Mouse (Mus musculus) lung, embryonic 16.5 days (tissue): ENCODE results near the gene Serpine1. TPM values are rescaled to one million over a fixed set of nuclear protein-coding genes. Genes with fewer than 3 reads are reported as not detected.

Experiments
- ATAC-seq: fragments of 200-750 bp; cut with Nextera tagmentation; 2 replicates; pipeline ENCODE4 v1.8.0; 2017; ENCODE audit warnings: low read depth, mild to moderate bottlenecking, moderate library complexity
- H3K27ac ChIP-seq: fragments of 300-500 bp; sonication (generic); 2 replicates; pipeline ENCODE4 v1.5.1; 2014; ENCODE audit warnings: mild to moderate bottlenecking, control low read depth, low read length
- H3K27me3 ChIP-seq: fragments of 300-500 bp; sonication (generic); 2 replicates; pipeline ENCODE4 v1.6.1; 2014; ENCODE audit warnings: low read depth, low read length, mixed read lengths; ENCODE audit not compliant: control insufficient read depth, insufficient read depth
- H3K36me3 ChIP-seq: fragments of 300-500 bp; sonication (generic); 2 replicates; pipeline ENCODE4 v1.6.1; 2014; ENCODE audit warnings: low read length; ENCODE audit not compliant: control insufficient read depth, insufficient read depth
- H3K4me1 ChIP-seq: fragments of 300-500 bp; sonication (generic); replicated peaks from 2 replicates; pipeline ENCODE4 v1.6.1; 2014; ENCODE audit warnings: low read length, mixed read lengths; ENCODE audit not compliant: control insufficient read depth, insufficient read depth
- H3K4me2 ChIP-seq: fragments of 300-500 bp; sonication (generic); 2 replicates; pipeline ENCODE4 v1.6.1; 2014; ENCODE audit warnings: low read depth, low read length, control low read depth
- H3K4me3 ChIP-seq: fragments of 300-500 bp; sonication (generic); 2 replicates; pipeline ENCODE4 v1.5.1; 2014; ENCODE audit warnings: mild to moderate bottlenecking, low read length, control low read depth
- H3K9ac ChIP-seq: fragments of 300-500 bp; sonication (generic); 2 replicates; pipeline ENCODE4 v1.6.1; 2014; ENCODE audit warnings: low read length, control low read depth
- H3K9me3 ChIP-seq: fragments of 300-500 bp; sonication (generic); 2 replicates; pipeline ENCODE4 v1.6.1; 2016; ENCODE audit warnings: low read length; ENCODE audit not compliant: control insufficient read depth
- WGBS: fragments of 180-500 bp; shearing (Covaris S2); extraction: QIAGEN DNeasy Blood & Tissue Kit; methylation state at CpG from one replicate; pipeline ENCODE4 v1.1.7; 2014; 5-methylcytosine and 5-hydroxymethylcytosine counted together
- polyA plus RNA-seq: library from polyadenylated mRNA; unstranded; fragments of >200 nt; fragmentation: Nextera tagmentation; extraction: Ambion mirVana; gene quantifications from 2 replicates; pipeline ENCODE4 v1.2.1, GENCODE M21; 2015

Gene Serpine1
- polyA plus RNA-seq, 1 experiment from 2014 or later = 0.93 TPM

DNA sequence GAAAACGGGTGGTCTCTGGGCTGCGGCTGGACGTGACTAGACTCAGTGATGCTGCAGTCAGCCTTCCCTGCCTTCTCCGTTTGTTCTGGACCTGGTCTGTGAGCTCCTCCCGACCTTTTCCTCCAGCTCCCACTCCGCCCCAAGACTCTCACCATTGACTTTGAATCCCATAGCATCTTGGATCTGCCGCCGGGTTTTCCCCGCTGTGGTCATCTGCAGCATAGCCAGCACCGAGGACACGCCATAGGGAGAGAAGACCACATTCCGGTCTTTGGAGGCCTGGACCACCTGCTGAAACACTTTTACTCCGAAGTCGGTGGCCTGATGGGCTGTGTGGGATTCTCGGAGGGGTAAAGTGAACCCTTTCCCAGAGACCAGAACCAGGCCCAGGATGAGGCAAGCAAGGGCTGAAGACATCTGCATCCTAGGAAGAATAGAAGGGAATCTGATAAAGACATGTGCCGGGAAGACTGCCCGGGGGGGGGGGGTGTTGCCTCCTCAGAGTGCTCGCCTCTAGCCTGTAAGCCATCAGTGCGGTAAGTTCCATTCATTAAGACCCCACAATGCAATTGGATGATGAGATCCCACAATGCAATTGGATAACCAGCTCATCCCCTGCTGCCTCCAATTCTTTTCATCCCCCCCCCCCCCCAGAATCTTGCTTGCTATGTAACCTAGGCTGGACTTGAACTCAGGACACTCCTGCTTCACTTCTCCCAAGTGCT lies 1.0 kb downstream of the Serpine1 start:
- ATAC-seq = no peak
- peaks cover 35% of the 10 kb centered on the region for H3K4me1 ChIP-seq
- H3K4me3 ChIP-seq = no peak overlapping the region; the same call in 1 of the 2 replicates
- H3K36me3 ChIP-seq = no peaks in the 10 kb centered on the region
- H3K27ac ChIP-seq = no peak overlapping the region
- no peak overlapping the region for H3K4me2 ChIP-seq
- WGBS = 86% methylated on average over 19 of the region's 19 CpGs
- H3K9me3 ChIP-seq = no peaks in the 10 kb centered on the region
- peak overlapping the region; percentile 8; the same call in 1 of the 2 replicates for H3K9ac ChIP-seq
- no peaks in the 10 kb centered on the region for H3K27me3 ChIP-seq

DNA sequence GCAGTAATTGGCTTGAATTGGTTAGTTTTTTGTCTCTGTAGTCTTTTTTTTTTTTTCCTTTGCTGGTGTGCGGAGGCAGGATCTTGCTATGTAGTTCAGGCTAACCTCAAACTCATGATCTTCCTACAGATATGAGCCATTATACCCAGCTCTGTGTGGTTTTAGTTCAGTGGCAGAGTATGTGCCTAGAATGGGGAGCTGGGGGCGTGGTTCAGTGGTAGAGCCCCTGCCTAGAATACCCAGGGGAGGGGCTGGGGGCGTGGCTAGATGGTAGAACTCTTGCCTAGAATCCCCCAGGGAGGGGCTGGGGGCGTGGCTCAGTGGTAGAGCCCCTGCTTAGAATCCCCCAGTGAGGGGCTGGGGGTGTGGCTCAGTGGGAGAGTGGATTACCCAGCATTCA lies 3.4 kb downstream of the Serpine1 start:
- 67% methylated on average over 4 of the region's 4 CpGs for WGBS
- no peaks in the 10 kb centered on the region for H3K36me3 ChIP-seq

DNA sequence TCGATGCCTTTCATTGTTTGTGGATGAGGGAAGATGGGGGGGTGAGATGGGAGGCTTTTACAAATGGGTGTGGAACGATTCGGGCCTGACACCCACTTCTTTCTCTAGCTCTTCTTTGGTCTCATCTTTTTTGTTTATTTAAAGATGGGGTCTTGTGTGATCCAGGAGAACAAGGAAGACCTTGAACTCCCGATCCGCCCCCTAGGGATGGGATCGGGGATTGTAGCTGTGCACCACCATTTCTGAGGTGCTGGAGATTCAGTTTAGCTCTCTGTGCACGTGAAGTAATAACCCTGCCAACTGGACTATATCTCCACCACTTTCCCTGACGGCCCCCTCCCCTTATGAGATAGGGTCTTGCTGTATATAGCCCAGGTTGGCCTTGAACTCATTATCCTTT lies 6.1 kb downstream of the Serpine1 start:
- 71% methylated on average over 8 of the region's 8 CpGs for WGBS
- ATAC-seq = no peak
- no peak overlapping the region for H3K27ac ChIP-seq

More for the DNA sequence above, 3.4 kb downstream of the Serpine1 start:
- peaks cover 18% of the 10 kb centered on the region for H3K4me1 ChIP-seq
- no peak overlapping the region for H3K9ac ChIP-seq
- no peaks in the 10 kb centered on the region for H3K9me3 ChIP-seq
- H3K27ac ChIP-seq = no peak overlapping the region
- ATAC-seq = no peak
- H3K4me3 ChIP-seq = no peak overlapping the region
- H3K27me3 ChIP-seq = no peaks in the 10 kb centered on the region
- H3K4me2 ChIP-seq = no peak overlapping the region

DNA sequence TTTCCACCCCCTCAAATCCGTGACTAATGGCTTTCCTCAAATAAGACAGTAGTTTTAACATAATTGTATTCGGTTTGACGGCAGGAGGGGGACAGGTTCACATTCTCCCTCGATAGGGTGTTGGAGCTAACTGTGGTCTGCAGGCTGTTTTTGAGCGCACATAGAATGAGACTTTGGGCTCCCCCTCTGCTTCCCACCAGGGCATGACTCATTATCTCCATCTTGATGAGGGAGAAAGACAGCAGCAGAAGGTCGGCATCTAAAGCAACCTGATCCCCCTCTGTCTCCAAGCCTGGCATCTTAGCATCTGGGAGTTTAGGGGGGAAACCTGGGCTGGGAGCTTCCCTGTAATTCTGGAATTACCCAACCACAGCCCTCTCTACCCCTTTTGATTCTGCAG lies 6.6 kb downstream of the Serpine1 start:
- H3K27me3 ChIP-seq = no peaks in the 10 kb centered on the region
- no peak for ATAC-seq
- H3K27ac ChIP-seq = no peak overlapping the region
- H3K9me3 ChIP-seq = no peaks in the 10 kb centered on the region
- H3K9ac ChIP-seq = no peak overlapping the region
- no peaks in the 10 kb centered on the region for H3K4me1 ChIP-seq
- H3K36me3 ChIP-seq = no peaks in the 10 kb centered on the region
- H3K4me3 ChIP-seq = no peak overlapping the region
- 60% methylated on average over 6 of the region's 6 CpGs for WGBS
- H3K4me2 ChIP-seq = no peak overlapping the region

More for the DNA sequence above, 6.1 kb downstream of the Serpine1 start:
- no peaks in the 10 kb centered on the region for H3K9me3 ChIP-seq
- no peaks in the 10 kb centered on the region for H3K27me3 ChIP-seq
- H3K4me1 ChIP-seq = no peaks in the 10 kb centered on the region
- H3K4me3 ChIP-seq = no peak overlapping the region
- no peak overlapping the region for H3K4me2 ChIP-seq
- H3K9ac ChIP-seq = no peak overlapping the region
- H3K36me3 ChIP-seq = no peaks in the 10 kb centered on the region

DNA sequence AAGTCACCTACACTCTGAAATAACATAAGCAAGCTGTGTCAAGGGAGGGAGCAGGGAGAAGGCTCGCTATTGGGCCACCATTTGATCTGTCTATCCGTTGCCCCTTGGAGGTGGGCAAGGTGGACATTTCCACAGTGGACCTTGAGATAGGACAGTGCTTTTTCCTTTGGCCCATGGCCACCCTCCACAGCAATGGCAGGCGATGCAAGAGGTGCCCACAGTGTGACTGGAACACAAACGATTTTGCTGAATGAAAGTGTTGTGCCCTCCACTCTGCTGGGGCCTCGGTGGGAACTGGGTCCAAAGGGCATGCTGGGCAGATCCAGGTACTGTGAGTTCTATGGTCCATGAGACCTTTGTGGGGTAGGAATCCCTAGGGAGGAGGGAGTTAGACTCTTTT lies 9.5 kb downstream of the Serpine1 start:
- no peak overlapping the region for H3K4me2 ChIP-seq
- 86% methylated on average over 5 of the region's 5 CpGs for WGBS
- H3K27ac ChIP-seq = no peak overlapping the region
- H3K9ac ChIP-seq = no peak overlapping the region
- no peaks in the 10 kb centered on the region for H3K9me3 ChIP-seq
- no peaks in the 10 kb centered on the region for H3K27me3 ChIP-seq
- ATAC-seq = no peak
- H3K4me3 ChIP-seq = no peak overlapping the region
- no peaks in the 10 kb centered on the region for H3K4me1 ChIP-seq
- H3K36me3 ChIP-seq = no peaks in the 10 kb centered on the region

DNA sequence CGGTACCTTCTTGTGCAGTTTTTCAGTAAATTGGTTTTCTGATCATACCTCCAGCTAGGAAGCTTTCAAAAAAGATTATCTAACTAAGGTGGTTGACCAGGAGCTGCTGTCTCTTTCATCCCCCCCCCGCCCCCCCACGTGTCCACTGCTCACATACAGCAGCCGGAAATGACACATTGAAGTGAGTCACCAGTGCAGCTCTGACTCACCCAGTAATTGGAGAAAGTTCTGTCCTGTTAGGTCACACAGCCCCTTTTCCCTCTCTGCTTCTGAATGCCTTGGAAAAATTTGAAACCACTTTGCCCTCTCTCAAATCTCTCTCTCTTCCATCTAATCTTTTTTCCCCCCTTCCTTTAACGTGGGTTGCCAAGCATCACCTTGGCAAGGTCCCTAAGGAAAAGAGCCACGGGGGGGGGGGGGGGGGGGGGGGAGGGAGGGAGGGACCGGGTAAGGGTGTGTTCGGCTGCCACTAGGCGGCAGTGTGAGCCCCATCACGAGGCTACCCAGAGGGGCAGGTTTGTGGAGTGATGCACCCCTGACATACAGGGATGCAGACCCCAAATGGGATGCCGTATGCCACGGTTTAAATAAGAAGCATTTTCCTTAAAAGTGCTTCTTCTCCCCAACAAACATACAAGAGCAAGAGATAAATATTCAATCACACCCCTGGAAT lies 10.1 kb downstream of the Serpine1 start:
- Histone ChIP-seq H3K27ac (no peak overlapping the region), H3K4me1 (no peaks in the 10 kb centered on the region), H3K36me3 (no peaks in the 10 kb centered on the region), H3K9me3 (no peaks in the 10 kb centered on the region), H3K27me3 (no peaks in the 10 kb centered on the region), H3K4me2 (no peak overlapping the region), H3K9ac (no peak overlapping the region), H3K4me3 (no peak overlapping the region)
- 16% methylated on average over 11 of the region's 12 CpGs for WGBS
- ATAC-seq = peak; percentile 45; the same call in 1 of the 2 replicates

DNA sequence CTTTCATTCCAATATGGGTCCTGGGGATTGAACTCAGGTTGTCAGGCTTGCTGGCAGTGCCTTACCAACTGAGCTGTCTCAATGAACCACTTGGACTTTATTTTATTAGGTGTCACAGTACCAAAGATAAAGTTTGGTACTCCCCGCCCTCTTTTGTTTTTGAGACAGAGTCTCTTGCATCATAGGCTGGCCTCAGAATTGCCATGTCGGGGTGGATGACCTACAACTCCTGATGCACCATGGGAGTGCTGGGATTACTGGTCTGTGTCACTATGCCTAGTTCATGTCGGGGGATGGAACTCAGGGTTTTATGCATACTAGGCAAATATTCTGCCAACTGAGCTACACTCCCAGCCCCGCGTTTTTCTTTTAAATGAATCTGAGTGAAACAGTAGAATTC lies 17.2 kb downstream of the Serpine1 start:
- Histone ChIP-seq H3K9ac (no peak overlapping the region), H3K36me3 (no peaks in the 10 kb centered on the region), H3K4me1 (no peaks in the 10 kb centered on the region), H3K4me3 (no peak overlapping the region), H3K27ac (no peak overlapping the region), H3K9me3 (no peaks in the 10 kb centered on the region), H3K27me3 (no peaks in the 10 kb centered on the region), H3K4me2 (no peak overlapping the region)
- 77% methylated on average over 5 of the region's 5 CpGs for WGBS
- ATAC-seq = no peak

DNA sequence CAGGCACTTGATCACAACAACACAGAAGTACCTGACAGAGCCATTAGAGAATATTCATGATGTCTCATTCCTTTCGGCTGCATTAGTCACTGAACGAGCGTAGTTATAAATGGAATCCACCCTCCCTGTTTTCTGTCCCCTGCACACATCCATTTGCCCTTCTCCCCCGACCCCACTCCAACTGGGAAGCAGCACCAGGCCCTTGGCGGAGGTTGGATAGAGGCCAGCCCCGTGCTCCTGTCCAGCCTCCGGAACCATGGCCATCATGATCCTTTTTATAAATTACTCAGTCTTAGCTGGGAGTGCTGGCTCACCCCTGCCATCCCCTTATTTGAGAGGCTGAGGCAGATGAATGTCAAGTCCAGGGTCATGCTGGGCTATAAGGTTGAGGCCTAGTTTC lies 17.8 kb downstream of the Serpine1 start:
- no peak overlapping the region for H3K9ac ChIP-seq
- H3K27ac ChIP-seq = no peak overlapping the region
- 78% methylated on average over 7 of the region's 7 CpGs for WGBS
- no peaks in the 10 kb centered on the region for H3K9me3 ChIP-seq
- no peak overlapping the region for H3K4me3 ChIP-seq
- no peaks in the 10 kb centered on the region for H3K27me3 ChIP-seq
- no peaks in the 10 kb centered on the region for H3K4me1 ChIP-seq
- no peak for ATAC-seq
- H3K4me2 ChIP-seq = no peak overlapping the region
- H3K36me3 ChIP-seq = no peaks in the 10 kb centered on the region

DNA sequence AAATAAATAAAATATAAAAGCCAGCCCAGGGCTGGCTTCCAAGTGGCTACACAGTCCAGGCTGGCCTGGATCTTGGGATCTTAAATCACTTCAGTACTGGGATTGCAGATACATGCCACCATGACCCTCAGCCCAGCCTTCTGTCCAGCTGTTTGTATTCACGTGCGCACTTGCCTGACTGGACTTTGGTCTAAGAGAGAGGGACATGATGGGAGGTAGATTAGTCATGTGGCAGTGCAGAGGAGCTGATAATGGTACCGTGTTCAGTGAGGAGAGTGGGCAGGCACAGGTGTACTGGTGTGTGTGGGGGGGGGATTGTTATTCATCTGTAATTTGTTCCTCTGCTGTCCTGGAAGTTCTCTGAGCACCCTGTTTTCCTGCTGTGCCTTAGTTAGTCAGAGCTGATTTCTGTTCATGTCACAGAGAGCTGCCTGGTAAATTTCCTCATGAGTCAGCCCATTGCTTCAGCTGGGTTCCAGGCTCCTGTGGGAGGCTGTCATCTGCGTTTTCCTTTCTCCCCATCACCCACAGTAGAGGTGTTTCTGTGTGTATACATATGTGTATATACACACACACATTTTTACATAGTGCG lies 20.1 kb downstream of the Serpine1 start:
- no peak for ATAC-seq
- 79% methylated on average over 5 of the region's 5 CpGs for WGBS
- no peak overlapping the region for H3K4me3 ChIP-seq
- H3K9ac ChIP-seq = no peak overlapping the region
- H3K27ac ChIP-seq = no peak overlapping the region
- no peaks in the 10 kb centered on the region for H3K36me3 ChIP-seq
- no peaks in the 10 kb centered on the region for H3K9me3 ChIP-seq
- H3K4me2 ChIP-seq = no peak overlapping the region
- H3K27me3 ChIP-seq = no peaks in the 10 kb centered on the region
- no peaks in the 10 kb centered on the region for H3K4me1 ChIP-seq
